Mouse (Mus musculus) adipocyte (in vitro differentiated cells): ENCODE data around the gene 4930548H24Rik.
"Not testable (repeated sequence)": the region's sequence is repeated elsewhere in the genome, so short reads cannot be mapped to it uniquely, and the experiment has no call there.

ENCODE experiments used
- DNase-seq: peaks from one replicate; pipeline ENCODE4 v3.0.0-alpha.2; 2016; ENCODE audit warnings: low spot score

4930548H24Rik gene

GRCm38 (mm10) chr5:31485440-31485839 is at the start of gene 4930548H24Rik:
4930548H24Rik (plus strand) TSS chr5:31485740.
- no peak for DNase-seq

- DNase-seq, result peak; percentile 41
These were observed 34.2 kb upstream of the 4930548H24Rik start for GRCm38 (mm10) chr5:31451336-31451735.

- peak; percentile 96 for DNase-seq
These were observed 33.5 kb upstream of the 4930548H24Rik start, which contains the start of gene Zfp512 for GRCm38 (mm10) chr5:31451878-31452561. Zfp512 (plus strand) TSS chr5:31452431.

GRCm38 (mm10) chr5:31452562-31452878 is 33.0 kb upstream of the 4930548H24Rik start:
- no peak for DNase-seq

- DNase-seq, result peak; percentile 9
These were observed 32.6 kb upstream of the 4930548H24Rik start for GRCm38 (mm10) chr5:31452886-31453410.

- DNase-seq, result no peak
These were observed 17.7 kb upstream of the 4930548H24Rik start for GRCm38 (mm10) chr5:31467798-31468197.

- no peak for DNase-seq
These were observed 15.8 kb upstream of the 4930548H24Rik start for GRCm38 (mm10) chr5:31469711-31470110.

GRCm38 (mm10) chr5:31470334-31470733 is 15.2 kb upstream of the 4930548H24Rik start:
- peak; percentile 51 for DNase-seq

- no peak for DNase-seq
These were observed 5.0 kb upstream of the 4930548H24Rik start for GRCm38 (mm10) chr5:31480536-31480935.

- no peak for DNase-seq
These were observed 2.3 kb downstream of the 4930548H24Rik start for GRCm38 (mm10) chr5:31487889-31488288.

GRCm38 (mm10) chr5:31489116-31489769 is 3.7 kb downstream of the 4930548H24Rik start:
- no peak for DNase-seq

- DNase-seq, result no peak
These were observed 6.5 kb downstream of the 4930548H24Rik start for GRCm38 (mm10) chr5:31492031-31492430.

GRCm38 (mm10) chr5:31494513-31495297 is 9.2 kb downstream of the 4930548H24Rik start, which contains the start of gene Gpn1:
Gpn1 (plus strand) TSS chr5:31494741.
- DNase-seq, result peak; percentile 91

- DNase-seq, result no peak
These were observed 19.3 kb downstream of the 4930548H24Rik start for GRCm38 (mm10) chr5:31504843-31505242.

GRCm38 (mm10) chr5:31512481-31512880 is 26.9 kb downstream of the 4930548H24Rik start:
- DNase-seq, result no peak

- DNase-seq, result no peak
These were observed 35.0 kb downstream of the 4930548H24Rik start for GRCm38 (mm10) chr5:31520556-31520955.

- DNase-seq, result peak; percentile 86
These were observed 41.0 kb downstream of the 4930548H24Rik start, which contains the start of gene Slc4a1ap for GRCm38 (mm10) chr5:31526354-31527116. Slc4a1ap (plus strand) TSS chr5:31526995.

- no peak for DNase-seq
These were observed 41.7 kb downstream of the 4930548H24Rik start for GRCm38 (mm10) chr5:31527117-31527680.

GRCm38 (mm10) chr5:31527707-31528106 is 42.2 kb downstream of the 4930548H24Rik start, which contains the start of gene Supt7l:
Supt7l (minus strand) TSS chr5:31527807.
- DNase-seq, result not testable (repeated sequence)

GRCm38 (mm10) chr5:31528560-31528959 is 43.0 kb downstream of the 4930548H24Rik start:
- DNase-seq, result no peak

- no peak for DNase-seq
These were observed 49.7 kb downstream of the 4930548H24Rik start for GRCm38 (mm10) chr5:31535228-31535627.
